Mouse (Mus musculus): ENCODE data around the gene Wbp11. TPM values are rescaled to one million over a fixed set of nuclear protein-coding genes. Genes with fewer than 3 reads are reported as not detected.

Gene Wbp11
- total and polyA plus RNA-seq, 3 experiments: 43.5 to 411 (median 294) TPM

GRCm38 (mm10) chr6:136807395-136808013 lies 20.5 kb downstream of the Wbp11 start:
- no peak for TF ChIP-seq MEF2A (IDR thresholded peaks at IDR 0.05; ENCODE audit: extremely low read depth, insufficient replicate concordance, low read depth, low read length, poor library complexity, severe bottlenecking)
- no peak for TF ChIP-seq RAD21 (IDR thresholded peaks at IDR 0.05; ENCODE audit: low read depth, low read length)
- TF ChIP-seq JUND (IDR thresholded peaks at IDR 0.05; ENCODE audit: low read depth, low read length): no peak
- no peak for TF ChIP-seq MAX (IDR thresholded peaks at IDR 0.05; ENCODE audit: low read length)
- Histone ChIP-seq H3K9ac (ENCODE audit: control insufficient read depth, low read depth, low read length, poor library complexity, severe bottlenecking) (peak overlapping the region; percentile 20), H3K27ac (ENCODE audit: control insufficient read depth, low read depth, low read length) (peak overlapping the region; percentile 10), H3K27me3 (ENCODE audit: control insufficient read depth in 1 of 2, insufficient read depth in 2 of 2, low read length in 2 of 2) (no peaks in the 10 kb centered on the region), H3K36me3 (ENCODE audit: control insufficient read depth in 1 of 2, insufficient read depth in 2 of 2, low read length in 2 of 2) (peaks cover 0 to 23% of the 10 kb centered on the region in 2 experiments; a peak in 3 of 4 replicates), H3K4me3 (ENCODE audit: control insufficient read depth in 1 of 2, insufficient read depth in 1 of 2, low read depth in 2 of 2, low read length in 2 of 2) (peak overlapping the region; percentile 24 to 36), H3K9me3 (replicated peaks; ENCODE audit: insufficient read depth, low read length) (no peaks in the 10 kb centered on the region), H3K4me1 (ENCODE audit: control insufficient read depth in 1 of 2, insufficient read depth in 2 of 2, low read length in 2 of 2) (peaks cover 0 to 16% of the 10 kb centered on the region in 2 experiments; a peak in 3 of 4 replicates), H3K79me2 (ENCODE audit: control insufficient read depth, insufficient read depth, low read length, poor library complexity) (peaks cover 24% of the 10 kb centered on the region)
- no peak for DNase-seq (ENCODE audit: low read depth, low spot score)

- Histone ChIP-seq H3K9ac (ENCODE audit: control insufficient read depth, low read depth, low read length, poor library complexity, severe bottlenecking) (no peak overlapping the region), H3K27me3 (ENCODE audit: control insufficient read depth in 1 of 2, insufficient read depth in 2 of 2, low read length in 2 of 2) (no peaks in the 10 kb centered on the region), H3K9me3 (replicated peaks; ENCODE audit: insufficient read depth, low read length) (no peaks in the 10 kb centered on the region), H3K79me2 (ENCODE audit: control insufficient read depth, insufficient read depth, low read length, poor library complexity) (peaks cover 24% of the 10 kb centered on the region), H3K4me3 (ENCODE audit: control insufficient read depth in 1 of 2, insufficient read depth in 1 of 2, low read depth in 2 of 2, low read length in 2 of 2) (no peak overlapping the region), H3K27ac (ENCODE audit: control insufficient read depth, low read depth, low read length) (no peak overlapping the region), H3K4me1 (ENCODE audit: control insufficient read depth in 1 of 2, insufficient read depth in 2 of 2, low read length in 2 of 2) (peaks cover 0 to 16% of the 10 kb centered on the region in 2 experiments; a peak in 3 of 4 replicates), H3K36me3 (ENCODE audit: control insufficient read depth in 1 of 2, insufficient read depth in 2 of 2, low read length in 2 of 2) (peaks cover 0 to 23% of the 10 kb centered on the region in 2 experiments; a peak in 3 of 4 replicates)
- no peak for DNase-seq (ENCODE audit: low read depth, low spot score)
- no peak for TF ChIP-seq BHLHE40 (IDR thresholded peaks at IDR 0.05; ENCODE audit: borderline replicate concordance, low read depth, low read length)
- TF ChIP-seq KAT2A (conservative IDR thresholded peaks at IDR 0.05; ENCODE audit: low read depth, low read length): no peak
- TF ChIP-seq GATA1 (IDR thresholded peaks at IDR 0.05; ENCODE audit: low read depth, low read length): no peak
- TF ChIP-seq CTCF (IDR thresholded peaks at IDR 0.05 in 2 of 3, conservative IDR thresholded peaks at IDR 0.05 in 1 of 3; ENCODE audit: control insufficient read depth in 1 of 3, insufficient read depth in 1 of 3, low read depth in 2 of 3, low read length in 3 of 3, poor library complexity in 1 of 3, severe bottlenecking in 1 of 3): no peak
- TF ChIP-seq TCF12 (IDR thresholded peaks at IDR 0.05; ENCODE audit: low read depth, low read length): no peak
- no peak for TF ChIP-seq MYB (IDR thresholded peaks at IDR 0.05; ENCODE audit: low read depth, low read length)
- no peak for TF ChIP-seq ETS1 (IDR thresholded peaks at IDR 0.05; ENCODE audit: low read depth, low read length)
- no peak for TF ChIP-seq JUND (IDR thresholded peaks at IDR 0.05; ENCODE audit: low read depth, low read length)
- TF ChIP-seq RCOR1 (IDR thresholded peaks at IDR 0.05; ENCODE audit: low read depth, low read length): no peak
- no peak for TF ChIP-seq ZC3H11A (IDR thresholded peaks at IDR 0.05; ENCODE audit: low read depth, low read length)
- TF ChIP-seq TAL1 (IDR thresholded peaks at IDR 0.05; ENCODE audit: low read length): no peak
- no peak for TF ChIP-seq ZNF384 (IDR thresholded peaks at IDR 0.05; ENCODE audit: low read depth, low read length)
- no peak for TF ChIP-seq TBP (IDR thresholded peaks at IDR 0.05; ENCODE audit: low read depth, low read length)
- TF ChIP-seq MAZ (IDR thresholded peaks at IDR 0.05; ENCODE audit: low read depth, low read length): no peak
- no peak for TF ChIP-seq CHD1 (IDR thresholded peaks at IDR 0.05; ENCODE audit: low read depth, low read length)
- TF ChIP-seq ELF1 (IDR thresholded peaks at IDR 0.05; ENCODE audit: low read depth, low read length): no peak
- TF ChIP-seq POLR2AphosphoS2 (IDR thresholded peaks at IDR 0.05; ENCODE audit: low read length): no peak
- no peak for TF ChIP-seq POLR2AphosphoS5 (IDR thresholded peaks at IDR 0.05; ENCODE audit: borderline replicate concordance, low read depth, low read length)
These were observed 21.2 kb downstream of the Wbp11 start for GRCm38 (mm10) chr6:136806819-136807218.

Data from MEL (cell line).